Mouse (Mus musculus) CH12.LX (cell line): ENCODE measurements around the gene Rnft2.

Source experiments
- KAT2A ChIP-seq: IDR thresholded peaks from 2 replicates; pipeline ENCODE4 v1.6.1; 2012; ENCODE audit warnings: low read length, improper control_type of control experiment, inconsistent platforms; ENCODE audit not compliant: insufficient replicate concordance
- POLR2A ChIP-seq: IDR thresholded peaks from 2 replicates; pipeline ENCODE4 v1.6.1; 2011; ENCODE audit warnings: low read depth, mild to moderate bottlenecking, improper control_type of control experiment, low read length

DNA sequence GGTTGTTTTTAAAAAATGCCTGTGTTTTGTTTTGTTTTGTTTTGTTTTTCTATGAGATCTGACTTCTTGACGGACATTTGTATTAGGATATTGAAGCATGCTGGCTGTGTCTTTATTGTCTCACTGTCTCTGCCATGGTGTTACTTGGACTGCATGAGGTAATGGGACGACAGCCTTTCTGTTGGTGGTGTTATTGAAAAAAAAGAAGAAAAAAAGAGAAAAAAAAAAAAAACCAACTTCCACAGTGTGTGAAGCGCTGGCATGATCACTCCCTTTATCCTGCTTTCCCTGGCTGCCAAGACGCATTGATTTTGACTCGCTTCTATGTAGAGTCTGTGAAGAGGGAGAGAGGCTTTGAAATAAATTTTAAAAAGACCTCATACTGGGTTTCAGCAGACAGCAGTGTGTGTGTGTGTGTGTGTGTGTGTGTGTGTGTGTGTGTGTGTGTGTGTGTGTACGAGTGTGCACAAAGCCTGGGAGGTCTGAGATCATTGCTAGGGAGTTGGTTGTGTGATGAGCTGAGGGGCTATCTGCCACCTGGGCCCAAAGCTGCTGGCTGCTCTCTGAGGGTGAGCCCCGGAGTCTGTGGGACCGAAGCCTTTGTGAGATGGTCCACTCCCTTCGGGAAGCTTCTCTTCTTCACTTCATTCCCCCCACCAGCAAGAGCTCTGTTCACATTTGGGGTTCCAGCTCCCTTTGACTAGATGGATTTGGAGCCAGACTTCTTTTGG is 57.8 kb downstream of the Rnft2 start:
- no peak for TF ChIP-seq POLR2A
- TF ChIP-seq KAT2A, result no peak
